Mouse (Mus musculus) thymus, postnatal 10 days (tissue): ENCODE results near the gene Stum.
"Not testable (repeated sequence)": the region's sequence is repeated elsewhere in the genome, so short reads cannot be mapped to it uniquely, and the experiment has no call there.

Experiments used
- DNase-seq, 2 experiments: peaks; one replicate each; pipeline ENCODE4 v3.0.0; 2021; ENCODE audit warnings: low spot score in 2 of 2

The Stum gene

DNA sequence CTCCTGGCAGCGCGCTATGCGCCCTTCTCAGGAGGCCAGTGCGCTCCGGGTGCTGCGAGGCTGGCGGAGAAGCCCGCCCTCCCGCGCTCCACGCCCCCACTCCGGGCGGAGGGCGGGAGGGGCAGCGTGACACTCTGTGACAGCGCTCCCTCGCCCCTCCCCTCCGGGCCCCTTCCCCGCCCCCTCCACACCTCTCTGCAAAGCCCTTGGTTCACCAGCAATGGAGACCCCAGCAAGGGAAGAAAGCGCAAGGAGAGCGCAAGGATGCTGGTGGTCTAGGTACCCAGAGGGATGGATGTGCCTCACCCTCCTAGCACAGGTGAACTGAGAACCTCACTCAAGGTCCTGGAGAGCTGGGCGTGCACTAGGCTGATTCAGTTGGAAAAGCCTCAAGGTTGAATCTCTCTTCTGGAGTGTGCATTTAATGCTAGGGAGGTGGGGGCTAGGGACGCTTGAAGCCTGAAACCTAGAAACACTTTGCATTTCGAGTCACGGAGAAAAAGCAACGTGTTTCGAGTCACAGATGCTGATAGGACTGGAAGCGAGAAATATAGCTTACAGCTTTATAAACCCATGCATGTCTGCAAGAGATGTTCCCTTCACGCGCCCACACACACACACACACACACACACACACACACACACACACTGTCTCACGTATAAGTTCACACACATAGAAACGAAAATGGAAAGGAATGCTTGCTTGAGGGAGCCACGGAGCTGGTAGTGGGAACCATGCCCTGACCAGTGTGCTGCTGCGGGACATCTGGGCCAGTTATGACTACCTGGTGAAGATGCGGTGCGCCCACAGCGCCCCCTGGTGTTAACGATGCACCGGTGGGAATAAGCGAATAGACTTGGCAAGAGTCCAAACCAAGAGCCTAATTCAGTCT lies at the start of gene Stum:
Stum (minus strand) TSS at position 106 of the 893 bp plus-strand sequence.
- peak; percentile 38 to 82 for DNase-seq

DNA sequence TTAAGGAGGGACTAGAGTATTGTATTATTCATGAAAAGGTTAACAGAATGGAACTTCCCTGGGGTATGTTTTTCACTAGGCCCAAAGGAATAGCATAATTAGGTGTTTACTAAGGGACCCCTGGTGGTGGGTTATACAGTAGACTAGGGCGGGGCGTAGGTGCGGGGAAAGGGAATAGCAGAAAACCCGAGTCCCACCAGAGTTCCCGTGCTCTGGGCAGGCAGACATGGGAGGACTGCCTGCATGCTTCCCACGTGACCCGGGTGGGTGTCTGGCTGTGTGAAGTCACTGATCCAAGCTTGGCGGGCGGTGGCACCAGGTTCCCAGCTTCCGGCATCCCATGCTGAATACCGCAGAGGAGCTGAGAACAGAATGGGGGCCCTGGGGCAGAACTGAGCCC lies 49.4 kb upstream of the Stum start:
- DNase-seq, result no peak

DNA sequence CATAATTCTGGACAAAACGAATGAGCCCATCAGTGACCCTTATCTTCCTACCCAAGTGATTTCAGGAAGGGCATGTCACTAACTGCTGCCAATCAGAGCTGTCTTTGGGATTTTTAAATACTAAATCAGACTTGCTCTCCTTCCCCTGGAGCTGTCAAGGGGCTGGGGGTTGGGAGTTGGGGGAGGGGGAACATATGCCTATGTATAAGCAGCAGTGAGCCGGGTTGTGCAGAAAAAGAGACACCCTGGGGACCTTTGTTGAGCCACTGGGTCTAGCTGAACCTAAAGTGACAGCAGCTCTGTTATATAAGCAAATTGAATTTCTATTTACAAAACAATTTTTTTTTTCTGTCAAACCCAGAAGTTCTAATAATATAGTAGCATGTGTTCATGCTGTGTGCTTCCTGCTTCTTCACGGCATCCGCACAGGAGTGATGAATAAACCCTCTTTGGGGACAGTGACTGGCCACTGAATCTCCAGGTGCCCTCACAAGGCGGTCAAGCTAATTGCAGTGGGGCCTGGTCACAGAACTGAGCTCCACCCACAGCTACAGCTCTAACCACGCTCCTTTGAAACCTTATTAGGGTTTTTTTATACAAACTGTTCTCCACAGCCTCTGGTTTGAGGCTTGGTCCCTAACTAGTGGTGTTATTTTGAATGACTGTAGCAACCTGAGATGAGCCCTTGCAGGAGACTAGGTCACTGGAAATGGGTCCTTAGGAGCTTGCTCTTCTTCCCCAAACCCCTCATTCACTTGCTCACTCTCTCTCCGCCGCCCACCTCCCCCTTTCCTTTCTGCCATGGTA lies 47.4 kb upstream of the Stum start:
- DNase-seq, result no peak

DNA sequence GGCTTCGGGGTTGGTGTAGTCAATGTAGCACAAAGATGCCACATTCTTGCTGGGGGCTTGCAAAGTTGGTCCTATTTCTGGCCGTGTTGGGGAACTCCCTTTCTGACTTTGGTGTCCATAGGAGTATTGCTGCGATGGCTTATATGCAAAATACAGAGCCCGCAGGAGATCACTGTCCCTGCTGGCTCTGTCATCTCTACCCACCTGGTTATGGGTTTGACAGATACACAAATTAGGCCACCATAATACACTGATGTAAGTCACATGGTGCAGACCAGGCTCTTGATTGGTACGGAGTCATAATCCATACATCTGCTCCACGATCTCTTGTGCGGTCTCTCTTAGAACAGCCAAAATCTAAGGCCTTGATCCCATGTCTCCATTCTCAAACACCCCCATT lies 46.5 kb upstream of the Stum start:
- DNase-seq, result no peak

DNA sequence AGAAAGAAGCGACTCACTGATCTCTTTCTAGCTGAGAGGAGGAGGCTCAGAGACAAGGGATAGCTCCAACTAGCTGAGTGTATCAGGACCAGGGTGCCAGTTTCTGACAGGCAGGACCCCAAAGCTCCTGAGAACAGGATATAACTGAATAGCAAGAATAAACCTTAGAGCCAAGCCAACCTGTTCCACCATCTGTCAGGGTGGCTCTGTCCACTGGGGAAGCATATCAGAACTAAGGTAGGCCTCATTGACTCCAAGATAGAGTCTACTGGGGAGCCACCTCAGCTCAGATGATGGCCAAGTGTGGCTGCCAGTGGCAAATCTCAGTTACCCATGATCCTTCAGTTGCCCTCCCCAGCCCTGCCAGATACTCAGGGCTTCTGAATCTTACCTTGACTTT lies 42.0 kb upstream of the Stum start:
- no peak for DNase-seq

DNA sequence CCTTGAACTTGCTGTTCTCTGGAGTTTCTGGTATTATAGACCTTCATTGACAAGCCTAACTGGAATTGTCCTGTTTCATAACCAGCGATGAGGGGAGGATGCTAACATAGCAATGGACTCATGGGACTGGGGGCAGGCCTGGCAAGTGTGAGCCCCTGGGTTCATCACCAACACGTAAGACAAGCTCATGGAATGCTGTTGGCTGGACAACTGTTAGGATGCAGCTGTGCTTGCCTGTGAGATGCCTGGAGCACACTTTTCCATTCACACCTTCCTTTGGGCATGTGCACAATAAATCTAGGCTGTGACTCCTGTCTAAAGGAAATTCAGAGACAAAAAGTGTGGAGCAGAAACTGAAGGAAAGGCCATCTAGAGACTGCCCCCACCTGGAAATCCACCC lies 40.0 kb upstream of the Stum start:
- no peak for DNase-seq

DNA sequence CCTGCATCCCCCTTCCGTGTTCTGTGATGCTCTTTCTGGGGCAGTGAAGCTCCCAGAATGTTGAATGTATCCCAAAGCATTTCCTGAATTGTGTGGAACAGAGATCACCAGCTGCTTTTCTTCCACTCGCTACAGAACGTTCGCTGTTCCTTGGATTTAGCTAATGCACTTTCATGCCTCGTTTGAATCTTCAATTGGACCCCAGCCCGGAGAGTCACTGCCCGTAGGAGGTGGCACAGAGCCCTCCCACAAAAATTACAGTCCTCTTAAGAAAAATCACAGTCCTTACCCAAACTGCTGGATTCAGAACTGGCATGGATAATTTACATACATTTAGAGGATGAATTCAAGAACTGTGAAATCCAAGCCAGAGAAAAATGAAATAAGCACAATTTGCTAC lies 36.9 kb upstream of the Stum start:
- DNase-seq, result no peak

DNA sequence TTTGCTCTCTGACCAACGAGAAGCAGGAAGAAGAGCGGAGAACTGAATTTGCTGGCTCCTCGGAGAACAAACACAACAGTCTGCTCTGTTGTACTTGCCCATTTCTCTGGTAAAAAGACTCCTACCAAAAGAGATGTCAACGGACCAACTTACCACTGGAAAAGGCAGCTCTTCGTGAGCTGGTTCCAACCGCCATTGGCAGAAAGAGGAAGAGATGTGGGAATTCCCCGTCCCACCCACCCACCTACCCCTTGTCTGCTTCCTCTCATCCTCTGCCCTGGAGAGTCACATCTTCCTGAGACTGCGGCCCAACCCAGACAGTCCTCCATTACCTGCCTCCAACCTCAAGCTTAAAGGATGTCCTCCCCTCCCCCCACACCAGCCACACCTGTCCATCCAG lies 36.2 kb upstream of the Stum start:
- DNase-seq, result no peak

DNA sequence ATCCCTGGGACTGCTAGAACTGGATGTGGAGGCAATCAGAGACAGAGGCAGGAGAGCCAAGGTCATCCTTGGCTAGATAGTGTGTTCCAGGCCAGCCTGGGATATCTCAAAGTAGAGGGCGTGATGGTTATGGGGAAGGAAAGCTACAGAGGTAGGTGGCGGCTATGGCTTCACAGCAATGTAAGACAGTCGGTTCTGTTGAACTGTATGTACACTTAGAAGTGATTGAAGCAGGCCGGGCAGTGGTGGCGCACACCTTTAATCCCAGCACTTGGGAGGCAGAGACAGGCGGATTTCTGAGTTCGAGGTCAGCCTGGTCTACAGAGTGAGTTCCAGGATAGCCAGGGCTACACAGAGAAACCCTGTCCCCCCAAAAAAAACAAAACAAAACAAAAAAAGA lies 35.6 kb upstream of the Stum start:
- DNase-seq, result not testable (repeated sequence)

DNA sequence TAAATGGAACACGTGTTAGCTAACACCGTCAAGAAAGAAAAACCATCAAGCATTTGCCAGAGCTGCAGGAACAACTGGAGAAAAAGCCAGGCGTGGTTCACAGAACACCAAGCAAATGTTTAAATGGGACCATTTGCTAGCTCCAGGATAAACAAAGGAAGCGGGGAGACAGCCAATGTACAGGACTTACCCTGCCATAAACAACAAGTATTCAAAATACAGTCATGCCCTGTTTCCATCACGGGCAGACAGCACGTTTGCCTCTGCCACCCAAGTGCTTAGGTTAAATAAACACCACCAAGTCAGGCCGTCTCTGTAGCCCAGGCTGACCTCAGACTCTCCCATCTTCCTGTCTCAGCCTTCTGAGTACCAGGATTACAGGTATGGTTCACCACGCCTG lies 35.1 kb upstream of the Stum start:
- DNase-seq, result no peak

DNA sequence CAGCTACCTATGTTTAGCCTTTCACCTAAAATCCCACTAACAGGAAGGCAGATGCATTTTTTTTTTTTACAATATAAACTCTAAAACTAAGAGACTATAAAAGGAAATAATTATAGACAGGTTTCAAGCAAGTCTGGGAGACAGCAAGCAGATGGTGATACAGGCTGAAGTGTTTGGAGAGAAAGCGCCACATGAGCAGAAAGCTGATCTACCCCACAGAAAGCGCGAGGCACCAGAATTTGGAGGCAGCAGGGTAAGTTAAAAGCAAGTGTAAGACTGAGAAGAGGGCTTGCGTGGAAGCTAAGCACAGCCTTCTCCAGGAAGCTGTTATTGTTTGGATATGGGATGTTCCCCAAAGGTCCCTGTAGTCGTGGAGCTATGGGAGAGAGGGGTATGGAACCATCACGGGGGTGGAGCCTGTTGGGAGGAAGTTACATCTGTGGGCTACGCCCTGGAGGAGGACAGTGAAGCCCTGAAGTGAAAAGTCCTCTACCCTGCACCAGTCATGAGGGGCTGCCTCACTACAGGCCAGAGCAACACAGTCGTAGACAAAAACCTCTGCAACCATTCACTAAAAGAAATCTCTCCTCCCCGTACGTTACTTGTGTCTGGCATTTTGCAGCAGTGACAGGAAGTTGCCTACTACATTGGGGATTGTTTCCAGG lies 34.2 kb upstream of the Stum start:
- DNase-seq, result no peak

DNA sequence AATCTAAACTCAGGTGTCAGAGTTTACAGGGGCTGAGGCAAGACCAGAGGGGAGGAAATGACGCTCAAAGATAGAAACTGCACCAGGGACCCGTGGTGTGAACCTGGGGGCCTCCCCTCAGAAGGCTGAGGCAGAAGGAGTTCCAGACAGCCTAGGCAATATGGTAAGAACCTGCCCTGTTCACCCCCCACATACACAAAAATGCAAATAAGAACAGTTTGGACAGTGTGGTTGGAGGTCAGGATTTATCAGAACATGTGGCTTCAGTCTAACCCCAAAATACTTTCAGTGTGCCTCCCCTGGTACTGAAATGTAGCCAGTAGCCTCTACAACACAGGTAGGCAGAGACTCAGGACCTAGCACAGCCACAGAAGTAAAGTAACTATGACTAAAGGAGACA lies 30.8 kb upstream of the Stum start:
- no peak for DNase-seq

DNA sequence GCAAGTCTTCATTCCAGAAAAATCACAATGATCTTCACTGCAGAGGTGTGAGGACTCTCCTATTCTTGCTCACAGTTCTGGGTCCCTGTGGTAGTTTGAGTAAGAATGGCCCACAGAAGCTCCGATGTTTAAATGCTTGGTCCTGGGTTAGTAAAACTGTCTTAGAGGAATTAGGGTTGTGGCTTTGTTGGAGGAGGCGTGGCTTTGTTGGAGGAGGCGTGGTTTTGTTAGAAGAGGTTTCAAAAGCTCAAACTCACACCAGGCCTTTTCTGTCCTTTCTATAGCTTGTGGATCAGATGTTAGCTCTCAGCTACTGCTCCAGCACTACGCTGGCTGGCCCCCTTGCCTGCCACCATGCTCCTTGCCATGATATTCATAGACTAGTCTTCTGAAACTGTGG lies 27.6 kb upstream of the Stum start:
- DNase-seq, result no peak

DNA sequence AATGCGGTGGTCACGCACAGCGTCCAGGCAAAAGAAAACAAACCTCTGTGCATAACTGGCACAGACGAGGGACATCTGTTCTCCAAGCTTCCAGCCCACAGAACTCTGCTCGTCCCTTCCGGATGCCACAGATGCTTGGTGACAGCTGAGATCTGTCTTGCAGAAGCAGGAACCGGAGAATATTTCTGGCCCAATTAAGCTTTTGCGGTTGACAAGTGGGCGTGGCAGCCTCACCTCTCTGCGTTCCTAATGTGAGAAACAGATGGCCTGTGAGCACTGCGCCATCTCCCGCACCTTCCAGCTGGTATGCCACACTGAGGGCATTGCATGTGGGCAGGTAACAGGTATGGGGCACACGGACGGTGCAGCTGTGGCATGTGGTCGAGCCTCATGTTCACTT lies 27.1 kb upstream of the Stum start:
- no peak for DNase-seq

DNA sequence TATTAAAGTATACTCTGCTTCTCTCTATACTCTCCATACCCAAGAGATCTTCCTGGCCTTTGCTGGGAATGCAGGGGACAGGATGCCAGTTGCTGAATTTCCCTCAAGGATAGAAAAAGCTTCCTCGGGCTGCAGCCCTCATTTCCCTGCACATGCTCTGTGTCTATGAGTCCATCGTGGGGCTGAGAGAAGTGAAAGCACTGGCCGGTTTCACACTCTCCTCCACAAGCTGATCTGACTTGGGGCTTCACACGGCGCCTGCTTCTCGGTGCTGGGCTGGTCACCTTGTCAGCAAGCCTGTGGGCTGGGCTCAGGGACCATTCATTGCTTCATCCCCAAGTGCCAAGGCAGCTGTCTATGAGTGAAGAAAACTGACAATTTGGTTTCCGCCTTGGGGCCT lies 25.4 kb upstream of the Stum start:
- DNase-seq, result no peak

DNA sequence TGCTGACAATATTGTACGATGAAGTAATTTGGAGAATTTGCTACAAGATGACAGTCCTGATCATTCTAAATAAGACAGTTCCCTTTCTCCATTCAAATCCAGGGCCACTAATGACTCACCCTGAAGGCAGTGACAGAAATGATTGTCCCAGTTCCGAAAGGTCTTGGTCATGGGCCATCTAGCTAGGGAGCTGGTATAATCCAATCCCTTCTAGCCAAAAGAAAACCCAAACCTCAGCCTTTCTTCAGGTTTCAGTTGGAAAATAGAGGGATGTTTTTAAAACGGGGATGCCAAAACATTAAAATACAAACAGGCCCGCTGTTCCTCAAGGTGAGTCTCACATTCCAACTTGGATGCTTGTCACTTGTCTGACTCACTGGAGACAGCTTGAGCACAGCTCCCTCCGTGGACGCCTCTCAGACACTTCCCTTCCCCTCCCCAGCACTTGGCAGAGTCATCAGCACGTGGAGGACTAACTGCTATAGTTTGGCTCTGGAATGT lies 24.0 kb upstream of the Stum start:
- DNase-seq, result no peak

DNA sequence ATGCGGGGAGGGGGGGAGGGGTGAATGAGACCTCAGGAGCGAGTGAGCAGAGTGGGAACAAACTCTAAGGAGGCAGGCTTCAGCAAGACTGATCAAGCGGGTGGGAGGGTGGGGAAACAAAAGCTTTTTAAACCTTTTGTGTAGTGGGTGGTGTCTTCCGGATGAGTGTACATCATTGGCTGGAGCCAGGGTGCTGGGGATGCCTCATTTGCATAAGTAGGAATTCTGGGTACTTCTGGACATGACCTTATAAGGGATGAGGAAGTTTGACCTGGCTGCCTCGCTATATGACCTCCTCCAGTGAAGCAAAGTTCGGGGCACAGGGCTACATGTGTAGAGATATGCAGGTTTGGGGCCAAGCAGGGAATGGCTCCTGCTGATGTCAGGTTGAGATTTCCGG lies 23.0 kb upstream of the Stum start:
- DNase-seq, result no peak

DNA sequence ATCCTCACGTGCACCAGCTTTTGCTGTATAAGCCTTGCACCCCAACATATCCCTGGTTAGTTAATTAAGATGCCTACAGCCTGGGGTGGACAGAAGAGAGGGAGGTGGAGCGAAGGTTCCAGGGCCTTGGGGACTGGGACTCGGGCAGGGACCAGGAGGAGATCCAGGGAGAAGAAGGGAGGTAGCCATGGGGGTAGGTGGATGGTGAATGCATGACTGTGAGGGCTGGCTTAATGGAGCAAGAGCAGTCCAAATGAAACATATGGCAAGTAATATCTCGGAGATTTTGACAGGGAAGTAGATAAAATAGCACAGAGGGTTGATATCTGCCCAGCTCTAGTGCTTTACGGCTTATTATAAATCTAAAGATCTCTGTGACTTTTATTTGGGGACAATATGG lies 21.6 kb upstream of the Stum start:
- DNase-seq, result no peak

DNA sequence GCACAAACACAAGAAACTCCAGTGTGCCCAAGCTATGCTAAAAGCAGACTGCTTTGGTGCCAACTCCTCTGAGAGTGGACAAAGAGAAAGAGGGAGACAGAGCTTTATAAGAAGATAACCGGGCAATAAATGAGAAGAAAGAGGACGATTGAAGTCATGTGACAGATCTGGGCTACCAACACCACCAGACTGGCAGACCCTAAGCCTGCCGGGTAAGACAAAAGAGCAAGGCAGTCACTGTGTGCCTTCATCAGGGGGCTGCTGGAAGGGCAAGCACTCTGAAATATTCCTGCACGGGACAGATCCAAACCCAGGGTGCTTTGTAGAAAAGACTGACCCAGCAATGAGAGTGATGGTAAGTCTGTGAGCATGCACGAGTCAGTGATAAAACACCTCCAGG lies 20.2 kb upstream of the Stum start:
- DNase-seq, result no peak

DNA sequence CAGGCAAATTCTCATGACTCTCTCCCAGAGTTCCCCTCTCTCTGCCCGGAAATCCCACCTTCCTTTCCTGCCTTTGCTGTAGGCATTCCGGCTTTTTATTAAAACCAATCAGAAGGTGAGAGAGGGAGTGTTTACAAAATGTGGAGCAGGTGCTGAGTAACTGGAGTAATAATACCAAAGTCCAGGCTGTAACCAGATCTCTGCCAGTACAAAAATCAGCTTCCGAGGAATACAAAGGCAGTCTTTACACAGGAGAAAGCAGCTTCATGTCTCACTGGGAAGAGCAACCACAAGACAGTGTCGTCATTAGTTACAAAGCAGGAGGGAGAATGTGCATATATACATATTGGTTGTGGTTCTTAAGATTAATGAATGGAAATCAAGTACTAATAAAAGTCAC lies 19.3 kb upstream of the Stum start:
- no peak for DNase-seq

DNA sequence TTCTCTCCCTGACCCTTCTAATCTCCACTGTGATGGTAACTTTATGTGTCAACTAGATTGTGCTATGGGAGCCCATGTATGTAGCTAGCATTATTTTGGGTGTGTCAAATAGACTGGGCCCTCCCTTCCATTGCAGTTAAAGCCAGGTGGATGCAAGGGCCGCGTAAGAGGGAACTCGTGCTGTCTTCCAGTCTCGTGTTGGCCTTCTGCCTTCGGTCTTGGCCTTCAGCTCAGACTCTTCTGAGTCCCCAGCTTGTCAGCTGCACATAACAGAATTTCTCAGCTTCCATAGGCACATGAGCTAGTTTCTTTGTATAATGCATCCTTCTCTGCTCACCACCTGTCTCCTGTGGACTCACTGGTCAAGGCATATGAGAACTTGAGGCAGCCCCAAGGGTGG lies 17.3 kb upstream of the Stum start:
- no peak for DNase-seq

DNA sequence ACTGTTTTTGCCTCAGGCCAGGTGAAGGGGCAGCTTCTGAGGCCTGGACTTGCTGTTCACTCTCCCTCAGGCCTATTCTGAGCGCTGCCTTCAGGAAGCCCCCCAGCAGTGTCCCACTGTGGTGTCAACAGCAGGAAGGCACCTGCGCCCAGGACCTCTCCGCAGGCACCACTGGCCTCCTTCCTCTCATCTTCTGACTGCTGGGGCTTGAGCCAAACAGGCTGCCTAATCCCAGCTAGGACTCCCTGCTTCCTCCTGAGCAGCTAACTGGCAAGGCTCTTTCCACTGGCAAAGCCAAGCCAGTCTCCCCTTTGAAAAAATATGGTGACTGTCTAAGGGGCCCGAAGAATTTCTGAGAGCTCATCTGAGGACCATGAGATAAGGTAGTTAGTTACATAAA lies 16.9 kb upstream of the Stum start:
- DNase-seq, result no peak
